Mouse (Mus musculus) mouse trophoblast stem cell (cell line): ENCODE measurements at regions not wholly inside any gene's neighbourhood (a gene's known extent, or its start where the extent isn't known, plus 50 kb on each side); places are given as distances from the start of the nearest gene placed in this dataset.

Experiments used
- in situ Hi-C, 2 experiments: fragments of 300-500 bp; cut with MseI, MboI; formaldehyde crosslinking; loops; 2 replicates in 1 of 2; 3 replicates in 1 of 2; pipeline ENCODE4 v1.15.1; 2025

DNA sequence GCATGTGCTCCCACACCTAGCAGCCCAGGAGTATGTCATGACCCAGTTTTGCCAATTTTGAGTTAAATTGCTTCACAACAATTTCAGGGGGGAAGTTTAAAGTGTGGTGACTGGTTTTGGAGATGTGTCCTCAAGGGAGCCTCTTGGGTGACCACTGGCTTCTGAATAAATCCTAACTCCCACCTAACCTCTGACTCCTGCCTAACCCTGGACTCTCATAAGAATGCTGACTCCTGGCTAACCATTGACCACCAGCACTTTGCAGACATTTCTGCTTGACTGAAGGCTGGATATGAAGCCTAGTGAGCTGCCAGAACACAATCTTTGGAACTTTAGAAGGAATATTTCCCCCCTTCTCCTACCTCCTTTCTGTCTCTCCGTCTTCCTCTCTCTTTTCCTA is 133.3 kb upstream of the Tmpo start:
- in situ Hi-C loops: no loop called here

GRCm38 (mm10) chr10:91313316-91313715 is 132.2 kb upstream of the Tmpo start:
- in situ Hi-C loops: no loop called here

DNA sequence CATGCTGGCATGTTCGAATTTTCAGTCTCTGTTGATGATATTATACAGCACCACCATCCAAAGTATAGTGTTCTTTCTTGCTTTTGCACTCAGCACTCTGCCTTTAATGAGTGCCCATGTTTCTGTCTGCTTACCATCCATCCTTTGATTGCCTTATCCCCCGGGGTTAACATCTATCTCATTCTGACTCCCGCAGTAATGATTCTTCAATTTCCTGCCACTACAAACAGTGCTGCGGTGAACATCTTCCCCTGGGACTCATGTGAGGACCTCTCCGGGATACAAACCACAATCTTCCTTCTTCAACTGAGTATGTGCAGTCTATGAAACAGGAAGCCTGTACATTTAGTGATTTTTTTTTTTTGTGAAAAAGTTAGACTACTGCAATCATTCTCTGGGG is 131.8 kb upstream of the Tmpo start:
- in situ Hi-C loops: no loop called here

DNA sequence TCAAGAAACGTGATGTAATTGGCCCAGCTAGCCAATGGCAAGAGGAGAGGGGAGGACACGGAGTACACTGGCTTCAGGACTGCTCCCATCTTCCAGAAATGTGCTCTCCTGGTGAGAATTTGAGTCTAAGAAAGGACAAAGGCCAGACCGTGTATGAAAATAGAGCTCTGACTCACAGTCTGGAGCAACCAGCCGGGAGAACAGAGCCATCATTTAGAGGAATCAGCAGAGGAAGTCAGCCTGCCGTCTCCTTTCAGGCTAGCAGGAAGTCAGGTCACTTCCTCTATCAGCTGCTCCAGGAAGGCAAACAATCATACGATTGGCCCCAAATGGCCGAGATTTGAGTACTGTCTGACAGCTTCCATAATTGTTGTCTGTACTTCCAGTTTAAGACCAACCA is 119.0 kb upstream of the Tmpo start:
- in situ Hi-C loops: no loop called here

GRCm38 (mm10) chr10:91297792-91298460 is 116.8 kb upstream of the Tmpo start:
- in situ Hi-C loops: loop anchor here in 1 of 2 experiments (25.0 kb wide), 1 partner anchor 1714 kb away; no protein-coding TSS in a partner anchor

- in situ Hi-C loops: loop anchor here in 1 of 2 experiments (25.0 kb wide), 1 partner anchor 1717 kb away; no protein-coding TSS in a partner anchor
Observed at GRCm38 (mm10) chr10:91295345-91295744, 114.2 kb upstream of the Tmpo start.

- in situ Hi-C loops: loop anchor here in 1 of 2 experiments (25.0 kb wide), 1 partner anchor 1719 kb away; no protein-coding TSS in a partner anchor
Observed at GRCm38 (mm10) chr10:91293226-91293625, 112.1 kb upstream of the Tmpo start.

DNA sequence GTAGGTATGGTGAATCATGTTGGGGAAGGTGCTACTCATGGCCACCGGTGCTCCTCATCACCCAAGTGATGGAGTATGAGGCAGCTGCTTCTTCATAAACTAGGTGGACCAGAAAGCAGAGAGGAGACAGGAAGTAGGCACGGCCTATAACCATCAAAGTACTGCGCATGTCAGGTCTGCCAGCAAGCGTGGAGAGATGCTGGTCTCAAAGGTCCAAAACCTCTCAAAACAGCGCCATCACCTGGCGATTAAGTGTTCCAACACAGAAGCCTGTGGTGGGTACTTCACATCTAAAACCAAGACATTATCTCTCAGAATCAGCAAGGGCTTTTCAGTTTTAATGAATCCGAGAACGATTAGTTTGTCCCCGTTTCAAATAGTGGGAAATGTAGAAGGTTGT is 103.1 kb upstream of the Tmpo start:
- in situ Hi-C loops: loop anchor here in 1 of 2 experiments (25.0 kb wide), 1 partner anchor 1728 kb away; no protein-coding TSS in a partner anchor

DNA sequence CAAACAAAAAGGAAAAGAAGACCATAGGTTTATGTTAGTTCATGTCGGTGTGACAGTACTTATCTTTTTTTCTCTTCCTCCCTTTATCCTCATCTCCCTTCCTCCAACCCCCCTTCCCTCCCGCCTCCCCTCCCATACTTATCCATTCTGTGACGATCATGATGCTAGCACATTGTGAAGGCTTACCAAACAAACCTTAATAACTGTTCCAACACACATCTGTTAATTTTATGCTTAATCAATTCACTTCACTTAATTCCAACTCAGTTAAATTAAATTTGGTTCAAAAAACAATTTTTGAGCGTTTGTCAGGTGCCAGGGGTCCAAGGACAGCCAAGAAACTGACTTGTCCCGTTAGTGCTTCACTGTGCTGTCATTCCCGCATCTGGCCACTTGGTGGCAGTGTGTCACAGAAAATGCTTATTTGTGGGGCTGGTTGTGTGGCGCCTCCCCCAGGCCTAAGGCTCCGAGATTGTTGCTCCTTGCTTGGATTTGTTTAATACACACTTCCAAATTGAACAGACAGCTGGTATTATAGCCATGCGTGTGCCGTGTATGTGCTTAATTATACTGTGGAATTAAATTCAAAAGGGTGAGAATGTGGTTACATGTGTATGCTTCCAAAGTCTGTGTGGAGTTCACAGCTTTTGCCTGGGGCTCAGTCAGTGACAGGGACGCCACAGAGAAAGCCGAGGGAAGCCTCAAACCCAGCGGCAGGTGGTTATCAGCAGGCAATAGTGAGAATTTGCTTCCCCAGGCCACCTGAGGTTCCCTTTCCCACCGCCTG is 90.0 kb upstream of the Tmpo start:
- in situ Hi-C loops: no loop called here

DNA sequence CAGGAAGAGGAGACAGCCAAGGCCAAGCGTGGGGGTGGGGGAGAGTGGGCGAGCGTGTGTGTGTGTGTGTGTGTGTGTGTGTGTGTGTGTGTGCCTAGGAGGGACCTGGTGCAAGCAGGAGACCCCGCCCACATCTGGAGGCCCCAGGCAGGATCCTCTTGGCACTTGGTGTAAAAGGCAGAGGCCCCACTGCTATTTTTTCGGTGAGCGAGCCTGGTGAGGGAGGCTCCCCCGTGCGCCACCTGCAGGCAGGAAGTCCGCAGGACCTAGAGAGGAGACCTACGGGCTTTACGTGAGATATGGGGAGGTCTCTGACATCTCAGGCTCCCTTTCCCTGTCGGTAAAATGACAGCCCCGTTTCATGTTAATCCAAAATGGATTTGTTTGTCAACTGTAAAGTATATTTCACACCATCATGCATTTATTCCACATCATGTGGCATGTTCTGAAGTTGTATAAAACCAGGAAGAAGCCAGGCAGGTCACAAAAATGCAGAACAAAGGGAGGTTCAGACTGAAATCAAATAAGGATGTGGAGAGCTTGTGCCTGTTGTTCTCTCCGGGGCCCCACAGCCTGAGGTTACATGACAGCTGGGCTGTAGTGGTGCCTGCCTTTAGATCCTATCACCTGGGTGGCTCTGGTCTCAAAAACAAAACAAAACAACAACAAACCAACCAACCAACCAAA is 89.3 kb upstream of the Tmpo start:
- in situ Hi-C loops: no loop called here

GRCm38 (mm10) chr10:91267886-91268285 is 86.8 kb upstream of the Tmpo start:
- in situ Hi-C loops: no loop called here

GRCm38 (mm10) chr10:91260416-91260815 is 79.3 kb upstream of the Tmpo start:
- in situ Hi-C loops: no loop called here

- in situ Hi-C loops: no loop called here
Observed at GRCm38 (mm10) chr10:91249681-91250195, 68.6 kb upstream of the Tmpo start.

DNA sequence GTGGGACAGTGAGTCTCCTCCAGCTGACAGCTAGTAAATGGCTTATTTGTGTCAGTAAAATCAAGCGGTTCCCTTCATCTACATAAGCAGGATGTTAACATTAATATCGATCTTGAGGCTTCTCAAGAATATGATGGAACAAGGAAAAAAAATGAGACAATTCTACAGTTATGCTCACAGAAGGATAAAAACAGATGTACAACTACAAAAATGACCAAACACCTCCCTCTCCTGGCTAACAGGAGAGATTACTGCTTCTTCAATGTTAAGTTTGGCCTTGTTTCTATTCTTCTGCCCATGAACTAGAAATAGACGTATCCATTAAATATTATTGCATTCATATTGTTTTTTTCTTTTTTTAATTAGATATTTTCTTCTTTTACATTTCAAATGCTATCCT is 63.2 kb upstream of the Tmpo start:
- in situ Hi-C loops: no loop called here

DNA sequence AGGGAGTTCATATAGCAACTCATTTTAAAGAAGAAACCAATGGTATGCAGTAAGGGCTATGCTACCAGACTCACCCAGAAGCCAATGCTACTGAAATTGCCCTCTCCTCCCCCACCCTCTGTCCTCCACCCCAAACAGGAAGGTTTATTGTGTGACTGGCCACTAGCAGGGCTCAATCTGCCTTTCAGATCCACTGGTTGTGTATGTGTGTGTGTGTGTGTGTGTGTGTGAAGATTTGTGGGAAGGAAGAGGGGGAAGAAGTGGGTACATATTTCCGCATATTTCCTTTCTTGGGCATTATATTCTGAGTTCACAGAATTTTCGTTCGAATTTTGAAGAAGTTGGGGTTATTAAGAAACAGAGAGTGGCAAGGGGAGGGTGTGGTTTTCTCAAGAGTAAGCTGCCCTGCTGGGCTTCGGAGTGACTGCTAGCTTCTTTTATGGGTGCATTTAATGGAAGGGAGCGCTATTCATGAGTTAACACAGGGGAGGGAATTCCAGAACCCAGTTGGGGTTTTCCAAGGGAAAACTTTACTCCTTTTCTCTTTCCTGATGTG is 61.5 kb upstream of the Tmpo start:
- in situ Hi-C loops: no loop called here

DNA sequence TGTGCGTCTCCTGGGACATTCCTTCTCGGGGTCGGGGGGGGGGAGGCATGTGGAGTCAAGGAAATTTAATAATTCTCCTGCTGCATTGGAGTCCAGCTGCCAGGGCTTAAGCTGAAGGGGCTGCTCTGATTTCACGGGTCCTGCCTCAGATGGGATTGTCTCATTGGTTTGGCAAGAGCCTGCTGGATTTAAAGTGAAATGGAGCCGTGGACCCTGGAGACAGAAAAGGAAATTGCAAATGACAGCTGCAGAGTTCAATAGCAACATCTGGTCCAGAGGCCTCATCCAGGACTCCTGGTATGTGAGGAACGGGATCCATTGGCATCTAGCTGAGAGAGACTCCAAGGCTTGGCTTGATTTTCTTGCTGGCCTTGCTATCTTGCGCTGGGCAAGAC is 60.5 kb upstream of the Tmpo start:
- in situ Hi-C loops: no loop called here

GRCm38 (mm10) chr10:91240856-91241610 is 59.9 kb upstream of the Tmpo start:
- in situ Hi-C loops: no loop called here

- in situ Hi-C loops: no loop called here
Observed at GRCm38 (mm10) chr10:91240320-91240719, 59.2 kb upstream of the Tmpo start.

DNA sequence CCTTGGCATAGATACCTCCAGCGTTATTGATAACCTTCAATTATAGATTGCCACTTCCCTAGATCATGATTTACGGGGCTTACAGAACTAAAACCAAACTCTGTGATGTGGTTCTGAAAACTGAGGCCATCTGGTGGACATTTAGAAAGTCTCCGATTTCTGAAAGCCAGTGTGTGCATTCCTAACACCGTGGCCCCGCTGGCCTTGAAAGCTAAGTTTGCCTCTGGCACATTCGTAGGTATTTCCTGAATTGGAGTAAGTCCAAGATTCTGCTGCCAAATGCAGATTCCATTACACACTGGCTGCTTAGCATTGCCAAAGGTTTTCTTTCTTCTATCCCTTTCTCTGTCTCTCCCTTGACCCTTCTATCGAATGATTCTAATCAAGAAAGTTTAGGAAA is 55.7 kb upstream of the Tmpo start:
- in situ Hi-C loops: no loop called here

GRCm38 (mm10) chr10:91234709-91235108 is 53.6 kb upstream of the Tmpo start:
- in situ Hi-C loops: no loop called here
